Mouse (Mus musculus): ENCODE results near the gene Klhl40. TPM values are rescaled to one million over a fixed set of nuclear protein-coding genes. Genes with fewer than 3 reads are reported as not detected.
A peak's percentile ranks its signal among the peaks of the same experiment; 100 is the strongest.

The Klhl40 gene
- polyA plus RNA-seq, 2 experiments, result 12.4 to 20.8 TPM

DNA sequence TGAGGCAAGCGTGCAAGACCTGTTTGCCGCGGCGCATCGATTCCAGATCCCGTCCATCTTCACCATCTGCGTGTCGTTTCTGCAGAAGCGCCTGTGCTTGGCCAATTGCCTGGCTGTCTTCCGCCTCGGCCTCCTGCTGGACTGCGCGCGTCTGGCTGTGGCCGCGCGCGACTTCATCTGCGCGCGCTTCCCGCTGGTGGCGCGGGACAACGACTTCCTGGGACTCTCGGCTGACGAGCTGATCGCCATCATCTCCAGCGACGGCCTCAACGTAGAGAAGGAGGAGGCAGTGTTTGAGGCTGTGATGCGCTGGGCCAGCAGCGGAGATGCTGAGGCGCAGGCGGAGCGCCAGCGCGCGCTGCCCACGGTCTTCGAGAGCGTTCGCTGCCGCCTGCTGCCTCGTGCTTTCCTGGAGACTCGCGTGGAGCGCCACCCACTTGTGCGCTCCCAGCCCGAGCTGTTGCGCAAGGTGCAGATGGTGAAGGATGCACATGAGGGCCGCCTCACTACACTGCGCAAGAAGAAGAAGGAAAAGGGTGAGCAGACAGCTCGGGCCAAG is 738 bp downstream of the Klhl40 start:
- peak overlapping the region; percentile 31 for H3K4me3 ChIP-seq (replicated peaks; ENCODE audit: low read length)
- no peak overlapping the region for H3K27ac ChIP-seq (replicated peaks; ENCODE audit: low read depth, low read length)
- H3K27me3 ChIP-seq (ENCODE audit: control insufficient read depth, insufficient read depth, low read length), result peaks cover 29% of the 10 kb centered on the region
- TF ChIP-seq POLR2A (IDR thresholded peaks at IDR 0.05; ENCODE audit: borderline replicate concordance, extremely low read depth, insufficient read depth, insufficient read length), result no peak
- H3K36me3 ChIP-seq (ENCODE audit: control insufficient read depth, insufficient read depth, low read length), result no peaks in the 10 kb centered on the region
- 0 out of 2 replicates have a peak, but pooled peaks have one; percentile 3 for ATAC-seq (ENCODE audit: low FRiP score, low read depth)
- H3K9me3 ChIP-seq (ENCODE audit: control insufficient read depth, low read length), result no peaks in the 10 kb centered on the region
- H3K9ac ChIP-seq (ENCODE audit: low read depth, low read length, severe bottlenecking), result no peak overlapping the region
- H3K4me2 ChIP-seq (replicated peaks; ENCODE audit: low read depth, low read length, severe bottlenecking), result peak overlapping the region; percentile 57
- no peak for DNase-seq (ENCODE audit: low spot score)
- peaks cover 10% of the 10 kb centered on the region; the same call in 1 of the 2 replicates for H3K4me1 ChIP-seq (ENCODE audit: control insufficient read depth, insufficient read depth, low read length)
- WGBS, result 13% methylated on average over 54 of the region's 54 CpGs

DNA sequence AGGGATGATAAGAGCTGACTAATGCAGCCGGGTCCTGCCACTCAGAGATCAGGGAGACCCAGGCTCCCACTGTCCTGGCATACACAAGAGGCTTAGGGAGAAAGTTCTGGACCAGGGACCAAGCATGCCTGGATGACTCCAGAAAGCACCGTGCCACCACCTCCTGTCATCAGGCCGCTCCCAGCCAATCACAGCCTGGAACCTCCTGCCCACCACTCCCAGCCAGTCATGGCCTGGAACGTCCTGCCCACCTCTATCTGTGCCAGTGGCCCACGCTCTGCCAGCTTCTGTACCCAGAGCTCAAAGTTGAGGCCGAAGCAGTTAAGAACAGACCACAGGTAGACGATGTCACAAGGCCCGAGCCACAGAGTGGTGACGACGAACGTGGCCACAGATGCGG is 7.4 kb downstream of the Klhl40 start:
- DNase-seq (ENCODE audit: low spot score), result no peak
- no peak overlapping the region for H3K4me3 ChIP-seq (replicated peaks; ENCODE audit: low read length)
- no peak overlapping the region for H3K9ac ChIP-seq (ENCODE audit: low read depth, low read length, severe bottlenecking)
- WGBS, result 88% methylated on average over 12 of the region's 12 CpGs
- H3K27ac ChIP-seq (replicated peaks; ENCODE audit: low read depth, low read length), result no peak overlapping the region
- no peaks in the 10 kb centered on the region for H3K9me3 ChIP-seq (ENCODE audit: control insufficient read depth, low read length)
- H3K4me2 ChIP-seq (replicated peaks; ENCODE audit: low read depth, low read length, severe bottlenecking), result no peak overlapping the region
- no peak for ATAC-seq (ENCODE audit: low FRiP score, low read depth)
- H3K4me1 ChIP-seq (ENCODE audit: control insufficient read depth, insufficient read depth, low read length), result no peaks in the 10 kb centered on the region
- TF ChIP-seq POLR2A (IDR thresholded peaks at IDR 0.05; ENCODE audit: borderline replicate concordance, extremely low read depth, insufficient read depth, insufficient read length), result no peak
- no peaks in the 10 kb centered on the region for H3K36me3 ChIP-seq (ENCODE audit: control insufficient read depth, insufficient read depth, low read length)
- H3K27me3 ChIP-seq (ENCODE audit: control insufficient read depth, insufficient read depth, low read length), result no peaks in the 10 kb centered on the region

DNA sequence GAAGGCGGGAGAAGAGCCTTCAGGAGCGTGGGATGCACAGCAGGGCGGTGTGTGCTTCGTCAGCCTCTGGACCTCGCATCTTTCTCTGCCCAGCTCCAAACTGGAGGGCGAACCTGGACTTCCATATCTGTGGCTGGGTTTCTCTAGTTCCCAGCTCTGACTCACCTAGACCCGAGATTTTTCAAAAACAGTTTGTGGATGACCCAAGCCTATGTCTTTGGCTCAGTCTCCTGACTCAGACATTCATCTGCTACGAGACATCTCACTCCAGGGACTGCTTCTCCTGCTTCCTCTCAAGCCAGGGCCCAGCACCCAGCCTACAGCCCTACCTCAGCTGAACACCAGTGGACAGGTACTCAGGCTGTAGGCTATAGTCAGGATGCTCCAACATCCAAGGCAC is 7.9 kb downstream of the Klhl40 start:
- Histone ChIP-seq H3K4me1 (ENCODE audit: control insufficient read depth, insufficient read depth, low read length) (no peaks in the 10 kb centered on the region), H3K36me3 (ENCODE audit: control insufficient read depth, insufficient read depth, low read length) (no peaks in the 10 kb centered on the region), H3K9me3 (ENCODE audit: control insufficient read depth, low read length) (no peaks in the 10 kb centered on the region), H3K9ac (ENCODE audit: low read depth, low read length, severe bottlenecking) (no peak overlapping the region), H3K4me2 (replicated peaks; ENCODE audit: low read depth, low read length, severe bottlenecking) (no peak overlapping the region), H3K27me3 (ENCODE audit: control insufficient read depth, insufficient read depth, low read length) (no peaks in the 10 kb centered on the region), H3K27ac (replicated peaks; ENCODE audit: low read depth, low read length) (no peak overlapping the region), H3K4me3 (replicated peaks; ENCODE audit: low read length) (no peak overlapping the region)
- ATAC-seq (ENCODE audit: low FRiP score, low read depth) (no peak), DNase-seq (ENCODE audit: low spot score) (no peak)
- no peak for TF ChIP-seq POLR2A (IDR thresholded peaks at IDR 0.05; ENCODE audit: borderline replicate concordance, extremely low read depth, insufficient read depth, insufficient read length)
- WGBS, result 77% methylated on average over 8 of the region's 8 CpGs

DNA sequence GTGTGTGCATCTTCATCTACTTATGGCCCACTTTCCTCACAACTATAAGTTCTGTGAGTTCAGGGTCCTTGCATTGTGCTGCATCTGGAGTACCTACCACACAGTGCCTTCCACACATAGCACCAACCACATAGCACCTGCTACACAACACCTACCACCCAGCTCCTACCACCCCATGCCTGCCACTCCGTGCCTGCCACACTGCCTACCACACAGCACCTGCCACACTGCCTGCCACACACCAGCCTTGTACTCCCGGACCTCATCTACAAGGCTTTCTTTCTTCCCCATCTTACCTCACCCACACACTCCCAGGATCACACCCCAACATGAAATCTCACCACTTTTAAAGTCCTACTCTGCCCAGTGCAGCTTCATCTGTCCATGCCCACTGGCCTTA is 9.0 kb downstream of the Klhl40 start:
- Histone ChIP-seq H3K9me3 (ENCODE audit: control insufficient read depth, low read length) (no peaks in the 10 kb centered on the region), H3K36me3 (ENCODE audit: control insufficient read depth, insufficient read depth, low read length) (no peaks in the 10 kb centered on the region), H3K27ac (replicated peaks; ENCODE audit: low read depth, low read length) (no peak overlapping the region), H3K4me3 (replicated peaks; ENCODE audit: low read length) (no peak overlapping the region), H3K4me2 (replicated peaks; ENCODE audit: low read depth, low read length, severe bottlenecking) (no peak overlapping the region), H3K27me3 (ENCODE audit: control insufficient read depth, insufficient read depth, low read length) (no peaks in the 10 kb centered on the region), H3K9ac (ENCODE audit: low read depth, low read length, severe bottlenecking) (no peak overlapping the region), H3K4me1 (ENCODE audit: control insufficient read depth, insufficient read depth, low read length) (no peaks in the 10 kb centered on the region)
- ATAC-seq (ENCODE audit: low FRiP score, low read depth), result no peak
- WGBS, result 63% methylated on average over 2 of the region's 2 CpGs
- no peak for TF ChIP-seq POLR2A (IDR thresholded peaks at IDR 0.05; ENCODE audit: borderline replicate concordance, extremely low read depth, insufficient read depth, insufficient read length)
- no peak for DNase-seq (ENCODE audit: low spot score)

DNA sequence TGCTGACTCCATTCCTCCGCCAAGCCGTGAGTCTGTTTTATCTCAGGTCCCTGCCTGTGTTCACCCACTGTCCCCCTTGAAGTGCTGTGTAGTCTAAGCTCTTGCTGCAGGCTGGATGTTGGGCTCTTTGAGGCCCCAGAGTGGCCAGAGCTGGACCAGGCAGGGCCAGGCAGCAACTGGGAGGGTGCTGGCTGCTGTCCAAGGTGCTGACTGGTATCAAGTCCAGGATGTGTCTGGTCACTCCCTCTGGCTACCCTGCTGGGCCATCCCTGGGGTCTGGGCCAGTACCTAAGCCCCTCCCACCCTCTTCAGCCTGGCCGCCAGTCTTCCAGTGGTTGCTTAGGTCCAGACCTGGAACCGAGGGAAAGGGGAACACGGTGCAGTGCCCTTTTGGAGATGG is 13.8 kb downstream of the Klhl40 start:
- no peak overlapping the region for H3K4me3 ChIP-seq (replicated peaks; ENCODE audit: low read length)
- H3K4me2 ChIP-seq (replicated peaks; ENCODE audit: low read depth, low read length, severe bottlenecking), result no peak overlapping the region
- DNase-seq (ENCODE audit: low spot score), result peak; percentile 58
- peak; percentile 17; the same call in 1 of the 2 replicates for ATAC-seq (ENCODE audit: low FRiP score, low read depth)
- WGBS, result 15% methylated on average over 5 of the region's 5 CpGs
- no peaks in the 10 kb centered on the region for H3K36me3 ChIP-seq (ENCODE audit: control insufficient read depth, insufficient read depth, low read length)
- no peak overlapping the region for H3K27ac ChIP-seq (replicated peaks; ENCODE audit: low read depth, low read length)
- H3K9ac ChIP-seq (ENCODE audit: low read depth, low read length, severe bottlenecking), result no peak overlapping the region
- peaks cover 3% of the 10 kb centered on the region; the same call in 1 of the 2 replicates for H3K4me1 ChIP-seq (ENCODE audit: control insufficient read depth, insufficient read depth, low read length)
- no peaks in the 10 kb centered on the region for H3K27me3 ChIP-seq (ENCODE audit: control insufficient read depth, insufficient read depth, low read length)
- no peak for TF ChIP-seq POLR2A (IDR thresholded peaks at IDR 0.05; ENCODE audit: borderline replicate concordance, extremely low read depth, insufficient read depth, insufficient read length)
- no peaks in the 10 kb centered on the region for H3K9me3 ChIP-seq (ENCODE audit: control insufficient read depth, low read length)
